Mouse (Mus musculus) splenic B cell, adult 2 months (primary cell): ENCODE measurements around the gene Col10a1.
"Not testable (repeated sequence)": the region's sequence is repeated elsewhere in the genome, so short reads cannot be mapped to it uniquely, and the experiment has no call there.

Source experiments
- DNase-seq: peaks from one replicate; pipeline ENCODE4 v3.0.0-alpha.2; 2011; ENCODE audit warnings: low read depth, low spot score
- H3K27me3 ChIP-seq: 2 replicates; pipeline ENCODE4 v1.6.1; 2012; ENCODE audit warnings: mild to moderate bottlenecking, low read length, moderate library complexity, mixed read lengths; ENCODE audit not compliant: control insufficient read depth, poor library complexity, insufficient read depth, severe bottlenecking
- H3K36me3 ChIP-seq: 2 replicates; pipeline ENCODE4 v1.6.1; 2012; ENCODE audit warnings: mild to moderate bottlenecking, low read length, moderate library complexity, mixed read lengths; ENCODE audit not compliant: control insufficient read depth, poor library complexity, insufficient read depth, severe bottlenecking

Col10a1 gene

DNA sequence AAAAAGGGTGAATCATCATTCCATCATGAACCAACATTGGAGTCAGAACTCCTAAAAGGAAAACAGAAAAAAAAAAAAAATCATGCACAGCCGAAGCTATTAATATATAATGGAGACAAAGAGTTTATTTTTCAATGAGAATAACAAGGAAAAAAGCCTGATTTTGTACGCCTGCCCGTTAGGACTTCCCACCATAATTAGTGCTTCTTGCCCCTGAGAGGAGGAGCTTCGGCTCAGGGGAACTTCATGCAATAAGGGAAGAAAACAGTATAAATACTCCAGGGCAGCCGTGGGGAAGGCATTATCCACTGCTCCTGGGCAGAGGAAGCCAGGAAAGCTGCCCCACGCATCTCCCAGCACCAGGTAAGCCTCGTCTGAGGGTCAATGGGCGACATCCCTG is at the start of gene Col10a1:
Col10a1 (plus strand) TSS at position 301 of the 400 bp plus-strand sequence.
- DNase-seq = no peak
- H3K36me3 ChIP-seq = peaks cover 7% of the 10 kb centered on the region
- no peaks in the 10 kb centered on the region for H3K27me3 ChIP-seq

DNA sequence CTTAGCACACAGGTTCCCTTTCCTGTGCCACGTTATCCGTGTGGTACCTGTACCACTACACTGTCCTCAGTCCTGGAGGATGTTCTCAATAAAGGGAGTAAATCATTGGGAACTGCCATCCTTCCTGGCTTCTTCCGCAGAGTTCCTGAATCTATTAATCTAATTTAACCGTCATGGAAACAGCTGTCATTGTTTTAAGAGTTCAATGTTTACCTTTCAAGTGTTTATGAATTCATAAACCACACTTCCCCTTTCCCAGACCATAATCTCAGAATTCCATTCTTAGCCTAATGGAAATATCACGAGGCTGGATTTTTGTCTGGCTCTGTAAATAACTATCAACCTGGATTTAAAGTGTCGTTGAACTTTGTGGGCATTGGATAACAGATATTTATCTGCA is 48.8 kb upstream of the Col10a1 start:
- 0 out of 2 replicates have a peak, but pooled peaks cover 1% of the 10 kb centered on the region for H3K36me3 ChIP-seq
- H3K27me3 ChIP-seq = no peaks in the 10 kb centered on the region
- no peak for DNase-seq

DNA sequence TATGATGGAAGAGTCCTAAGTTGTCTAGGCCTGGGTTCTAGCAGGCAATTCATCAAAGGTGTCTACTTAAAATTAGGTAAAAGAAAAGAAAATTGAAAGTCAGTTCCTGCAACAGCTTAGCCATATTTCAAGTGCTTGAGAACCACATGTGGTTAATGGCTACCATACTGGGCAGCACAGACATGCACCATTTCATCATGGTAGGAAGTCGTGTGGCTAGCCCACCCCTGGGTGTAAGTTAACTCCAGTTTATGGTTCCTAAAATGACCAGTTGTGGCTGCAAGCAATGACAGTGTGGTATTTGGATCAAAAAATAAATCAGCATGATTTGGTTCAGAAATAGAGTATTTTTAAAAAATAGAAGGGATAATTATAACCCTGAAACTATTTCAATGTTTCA is 47.9 kb upstream of the Col10a1 start:
- 0 out of 2 replicates have a peak, but pooled peaks cover 1% of the 10 kb centered on the region for H3K36me3 ChIP-seq
- no peak for DNase-seq
- no peaks in the 10 kb centered on the region for H3K27me3 ChIP-seq

DNA sequence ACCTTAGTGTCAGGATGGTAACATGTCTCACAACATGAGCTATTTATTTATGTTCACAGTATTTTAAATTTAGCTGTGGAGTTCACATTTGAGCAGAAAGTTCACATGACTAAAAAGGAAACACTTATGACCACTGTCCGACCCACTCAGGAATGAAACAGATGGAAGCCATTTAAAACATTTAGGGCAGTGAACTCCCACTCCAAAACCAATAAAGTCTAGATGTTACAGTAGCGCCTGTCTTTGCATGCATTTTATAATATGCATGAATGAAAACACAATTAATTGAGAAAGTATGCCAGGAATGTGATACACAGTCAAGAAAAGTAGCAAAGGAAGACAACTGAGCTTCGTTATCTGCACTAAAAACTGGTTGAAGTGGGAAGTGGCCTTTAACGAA is 37.6 kb upstream of the Col10a1 start:
- H3K27me3 ChIP-seq = no peaks in the 10 kb centered on the region
- DNase-seq = no peak
- H3K36me3 ChIP-seq = peaks cover 1% of the 10 kb centered on the region; the same call in 1 of the 2 replicates

DNA sequence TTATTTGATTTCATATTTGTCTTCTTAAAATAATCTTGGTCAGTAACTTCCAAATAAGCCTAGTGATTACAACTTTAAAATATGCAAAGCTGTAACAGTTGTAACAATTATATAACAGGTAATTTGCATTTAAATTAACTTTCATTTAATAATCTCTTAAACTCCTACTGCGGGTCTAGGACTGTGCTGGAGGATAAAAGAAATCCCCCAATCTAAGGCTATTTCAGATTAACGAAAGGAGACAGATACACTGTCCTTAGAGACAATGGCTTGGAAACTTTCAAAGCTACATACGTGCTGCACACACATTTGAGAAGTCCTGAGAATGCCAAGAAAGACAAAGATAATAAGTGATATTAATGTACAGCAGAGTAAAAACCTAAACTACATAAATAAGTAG is 31.5 kb upstream of the Col10a1 start:
- H3K27me3 ChIP-seq = no peaks in the 10 kb centered on the region
- DNase-seq = no peak
- no peaks in the 10 kb centered on the region for H3K36me3 ChIP-seq

DNA sequence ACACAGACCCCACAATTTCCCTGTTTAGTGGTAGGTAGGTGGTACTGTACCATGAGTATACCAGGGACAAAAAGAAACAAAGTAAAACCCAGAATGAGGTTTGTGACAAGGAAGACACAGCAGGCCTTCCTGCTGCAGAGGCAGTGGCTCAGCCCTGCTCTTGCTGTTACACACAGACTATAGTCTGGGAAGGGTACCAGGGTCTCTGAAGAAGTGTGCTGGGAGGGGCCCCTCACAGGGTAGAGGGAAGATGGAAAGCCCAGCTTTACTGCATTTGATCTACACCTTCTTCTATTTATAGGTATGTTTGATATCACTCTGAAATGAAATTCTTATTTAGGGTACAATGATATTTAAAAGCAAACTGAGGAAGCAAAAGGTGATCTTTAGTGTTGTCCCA is 26.0 kb upstream of the Col10a1 start:
- no peaks in the 10 kb centered on the region for H3K27me3 ChIP-seq
- no peaks in the 10 kb centered on the region; the same call in 1 of the 2 replicates for H3K36me3 ChIP-seq
- DNase-seq = no peak

DNA sequence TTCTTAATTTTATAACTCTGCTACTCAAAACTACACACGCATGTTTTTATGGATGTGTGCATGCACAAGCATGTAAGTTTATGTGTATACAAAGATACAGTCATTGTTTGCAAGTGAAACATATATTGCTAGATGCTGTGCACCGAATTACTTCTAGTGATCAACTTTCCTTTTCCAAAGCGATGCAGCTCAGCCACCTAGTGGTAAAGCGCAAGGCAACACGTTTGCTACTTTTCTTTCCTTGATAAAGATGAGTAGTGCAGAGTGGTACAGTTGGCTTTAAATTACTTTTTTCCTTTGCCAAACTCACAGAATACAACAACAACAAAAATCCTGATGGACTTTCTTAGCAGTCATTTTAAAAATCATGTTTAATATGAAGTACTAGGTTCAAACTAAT is 21.6 kb upstream of the Col10a1 start:
- DNase-seq = peak; percentile 8
- Histone ChIP-seq H3K36me3 (no peaks in the 10 kb centered on the region; the same call in 1 of the 2 replicates), H3K27me3 (no peaks in the 10 kb centered on the region)

DNA sequence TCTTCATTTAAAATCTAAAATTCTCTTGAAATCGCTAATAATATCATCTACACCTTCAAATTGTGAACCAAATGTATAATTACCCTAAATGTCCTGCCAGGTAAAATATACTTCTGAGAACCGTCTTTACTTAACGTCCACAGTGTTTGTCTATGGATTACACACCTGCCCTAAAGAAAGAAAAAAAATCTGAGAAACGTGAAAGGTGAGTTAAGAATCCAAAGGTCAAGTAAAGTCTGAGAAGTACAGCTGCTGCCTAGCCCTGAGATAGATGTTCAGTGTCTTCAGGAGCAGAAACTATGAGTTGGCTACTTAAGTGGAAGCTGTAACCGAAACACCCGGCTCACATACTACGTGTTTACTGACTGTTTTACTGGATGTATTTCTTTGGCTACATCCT is 16.4 kb upstream of the Col10a1 start:
- DNase-seq = no peak
- no peaks in the 10 kb centered on the region for H3K36me3 ChIP-seq
- H3K27me3 ChIP-seq = no peaks in the 10 kb centered on the region

DNA sequence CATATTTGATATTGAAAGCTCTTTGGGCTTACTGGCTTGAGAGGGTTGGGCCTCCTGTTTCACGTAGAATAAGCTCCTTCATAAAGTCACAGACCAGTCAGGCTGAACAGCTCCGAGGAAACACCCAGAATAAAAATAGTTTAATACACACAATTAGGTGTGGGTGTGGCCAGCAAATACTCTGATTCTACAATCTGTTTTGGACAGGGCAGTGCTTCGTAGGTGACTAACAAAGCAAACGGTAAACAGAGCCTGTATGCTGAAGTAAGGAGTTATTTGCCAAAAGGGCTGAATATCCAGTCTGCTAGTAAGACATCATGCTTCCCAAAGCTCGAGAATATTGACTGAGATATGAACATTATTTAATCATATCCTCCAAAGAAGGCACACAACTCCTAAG is 4.1 kb upstream of the Col10a1 start:
- H3K27me3 ChIP-seq = no peaks in the 10 kb centered on the region
- DNase-seq = no peak
- H3K36me3 ChIP-seq = peaks cover 10% of the 10 kb centered on the region

DNA sequence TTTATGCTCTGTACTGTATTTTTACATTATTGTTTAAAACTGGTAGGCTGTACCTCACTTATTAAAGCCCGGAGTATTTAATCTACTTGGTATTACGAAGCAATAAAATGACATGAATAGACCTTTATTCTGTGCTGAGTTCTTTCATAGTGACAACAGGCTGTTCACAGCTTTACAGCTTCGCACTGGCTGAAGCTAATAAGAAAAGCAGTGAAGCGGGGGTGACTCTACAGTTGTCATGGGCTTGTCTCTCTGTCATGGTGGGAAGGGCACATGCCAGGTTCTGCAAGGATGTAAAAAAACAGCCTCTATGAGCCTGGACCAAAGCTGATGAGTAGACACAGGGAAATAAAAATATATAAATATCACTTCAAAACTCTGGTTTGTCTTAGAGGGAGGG is 7.2 kb downstream of the Col10a1 start:
- Histone ChIP-seq H3K36me3 (peaks cover 7% of the 10 kb centered on the region; the same call in 1 of the 2 replicates), H3K27me3 (no peaks in the 10 kb centered on the region)
- DNase-seq = no peak

DNA sequence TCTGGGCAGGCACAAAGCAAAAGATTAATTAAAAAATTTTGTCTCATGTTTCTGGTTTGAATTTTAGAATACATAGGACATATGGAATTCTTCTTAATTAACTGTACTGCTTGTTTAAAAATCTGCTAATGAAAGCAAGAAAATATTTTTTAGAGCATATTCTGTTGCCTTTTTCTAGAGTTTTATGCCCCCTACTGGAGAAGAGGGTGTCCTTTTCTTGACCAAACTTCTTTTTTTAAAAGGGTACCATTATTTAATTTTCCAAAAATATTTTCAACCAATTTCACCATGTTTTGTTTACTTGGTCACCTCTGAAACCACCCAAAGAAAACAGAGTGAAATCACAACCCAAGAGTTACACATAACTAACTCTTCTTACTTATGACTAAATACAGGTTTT is 9.5 kb downstream of the Col10a1 start:
- Histone ChIP-seq H3K27me3 (no peaks in the 10 kb centered on the region), H3K36me3 (peaks cover 9% of the 10 kb centered on the region; the same call in 1 of the 2 replicates)
- no peak for DNase-seq

DNA sequence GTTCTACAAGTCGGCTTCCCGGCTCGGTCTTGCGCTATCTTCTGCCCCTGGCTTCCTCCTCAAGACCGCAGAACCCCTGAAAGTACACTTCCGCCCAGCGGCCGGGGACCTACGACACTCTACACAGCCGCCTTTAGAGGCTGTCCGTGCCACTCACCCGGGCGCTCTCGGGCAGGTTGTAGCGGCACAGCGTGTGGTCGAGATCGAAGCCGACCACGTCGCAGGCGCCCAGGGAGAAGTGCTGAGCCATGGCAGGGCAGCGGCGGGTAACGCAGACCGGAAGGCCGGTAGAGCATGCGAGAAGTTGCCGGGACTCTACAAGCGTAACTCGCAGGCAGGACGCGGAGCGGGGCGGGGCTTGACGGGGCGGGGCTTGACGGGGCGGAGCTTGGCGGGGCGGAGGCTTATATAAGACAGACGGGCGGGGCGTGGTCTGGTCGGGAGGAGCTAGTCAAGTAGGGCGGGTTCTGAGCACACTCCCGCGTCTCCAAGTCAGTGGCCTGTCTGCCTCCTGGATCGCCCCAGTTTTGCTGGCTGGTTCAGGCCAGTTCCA is 28.5 kb downstream of the Col10a1 start, which contains the start of gene Nt5dc1:
Nt5dc1 (minus strand) TSS at position 349 of the 553 bp plus-strand sequence.
- no peaks in the 10 kb centered on the region for H3K27me3 ChIP-seq
- H3K36me3 ChIP-seq = no peaks in the 10 kb centered on the region
- DNase-seq = peak; percentile 95

DNA sequence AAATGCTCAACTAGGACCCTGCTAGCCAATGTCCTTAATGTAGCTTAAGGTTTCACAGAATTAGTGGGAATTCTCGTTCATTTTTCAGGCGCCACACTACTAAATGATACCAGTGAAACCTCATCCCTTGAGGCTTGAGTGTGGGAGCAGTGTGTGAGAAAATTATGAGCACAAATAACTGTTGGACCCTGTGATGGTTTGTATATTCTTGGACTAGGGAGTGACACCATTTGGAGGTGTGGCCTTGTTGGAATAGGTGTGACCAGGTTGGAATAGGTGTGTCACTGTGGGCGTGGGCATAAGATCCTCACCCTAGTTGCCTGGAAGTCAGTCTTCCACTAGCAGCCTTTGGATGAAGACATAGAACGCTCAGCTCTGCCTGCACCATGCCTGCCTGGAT is 29.0 kb downstream of the Col10a1 start:
- not testable (repeated sequence) for H3K36me3 ChIP-seq, DNase-seq, H3K27me3 ChIP-seq

DNA sequence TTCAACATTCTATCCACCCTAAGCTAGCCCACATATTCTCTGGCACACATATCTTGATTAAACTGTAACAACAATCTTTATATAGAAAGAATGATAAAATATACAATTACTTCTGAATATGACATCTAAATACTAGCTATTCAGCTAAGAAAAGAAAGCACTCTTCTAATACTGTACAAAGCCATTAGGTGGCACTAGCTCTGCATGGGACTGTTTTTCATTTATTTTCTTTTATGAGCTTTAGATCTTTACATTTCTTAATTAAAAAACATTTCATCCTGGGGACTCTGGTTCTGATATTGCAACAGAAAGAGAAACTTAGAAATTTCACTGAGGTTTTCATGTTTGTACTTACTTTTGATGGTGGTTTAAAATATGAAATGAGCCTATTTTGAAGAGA is 42.0 kb downstream of the Col10a1 start:
- H3K27me3 ChIP-seq = no peaks in the 10 kb centered on the region
- H3K36me3 ChIP-seq = no peaks in the 10 kb centered on the region
- DNase-seq = no peak

DNA sequence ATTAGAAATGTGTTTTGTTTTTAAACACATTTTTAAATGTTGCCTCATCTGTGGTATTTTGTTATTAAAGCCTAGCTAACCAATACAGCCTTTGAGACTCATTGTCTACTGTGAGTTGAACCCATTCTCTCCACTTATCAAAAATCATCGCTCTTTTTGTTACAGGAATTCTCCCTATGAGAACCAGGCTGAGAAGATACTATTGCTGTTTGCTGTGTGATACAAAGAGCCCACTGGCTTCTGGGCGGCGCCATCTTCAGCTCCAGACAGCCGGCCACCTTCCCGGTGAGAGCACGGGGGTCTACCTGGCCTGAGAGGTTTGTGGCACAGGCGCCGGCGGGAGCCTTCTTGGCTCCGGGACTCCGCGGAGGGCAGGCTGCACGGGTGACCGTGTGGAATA is 44.4 kb downstream of the Col10a1 start:
- not testable (repeated sequence) for DNase-seq, H3K27me3 ChIP-seq

More for the DNA sequence above, 44.4 kb downstream of the Col10a1 start:
- not testable (repeated sequence) for H3K36me3 ChIP-seq
